Mouse (Mus musculus): ENCODE data around the gene Nkap. TPM values are rescaled to one million over a fixed set of nuclear protein-coding genes. Genes with fewer than 3 reads are reported as not detected.
A peak's percentile ranks its signal among the peaks of the same experiment; 100 is the strongest.
"Not testable (repeated sequence)": the region's sequence is repeated elsewhere in the genome, so short reads cannot be mapped to it uniquely, and the experiment has no call there.

Gene Nkap
- total RNA-seq, 1 experiment = 10.9 TPM

- in situ Hi-C loops (cut with MboI; ENCODE audit: low sequenced_read_pairs in 2 of 2, unreplicated experiment in 2 of 2) = no loop called here
- Histone ChIP-seq H3K9me3 (ENCODE audit: control insufficient read depth, insufficient read depth, low read depth, low read length) (no peaks in the 10 kb centered on the region), H3K4me1 (ENCODE audit: control insufficient read depth in 2 of 2, insufficient read depth in 2 of 2, low read length in 2 of 2, poor library complexity in 1 of 2) (no peaks in the 10 kb centered on the region), H3K36me3 (ENCODE audit: control insufficient read depth, insufficient read depth, low read length, poor library complexity, severe bottlenecking) (no peaks in the 10 kb centered on the region), H3K4me3 (ENCODE audit: insufficient read depth in 1 of 2, low read depth in 1 of 2, low read length in 2 of 2, poor library complexity in 1 of 2, severe bottlenecking in 1 of 2) (no peak overlapping the region), H3K27ac (ENCODE audit: insufficient read depth, low read depth, low read length, poor library complexity, severe bottlenecking) (no peak overlapping the region), H3K9ac (ENCODE audit: insufficient read depth, low read depth, low read length, poor library complexity, severe bottlenecking) (no peak overlapping the region)
- no peak for DNase-seq (ENCODE audit: low read depth, low spot score)
- TF ChIP-seq ZC3H11A (IDR thresholded peaks at IDR 0.05; ENCODE audit: borderline replicate concordance, low read depth, low read length) (no peak), ZNF384 (IDR thresholded peaks at IDR 0.05; ENCODE audit: low read depth, low read length) (no peak), MAFK (IDR thresholded peaks at IDR 0.05; ENCODE audit: insufficient read depth, low read depth, low read length) (no peak), CHD2 (IDR thresholded peaks at IDR 0.05; ENCODE audit: low read depth, low read length) (no peak), HCFC1 (IDR thresholded peaks at IDR 0.05; ENCODE audit: borderline replicate concordance, insufficient read depth, low read length) (no peak)
Measured at GRCm38 (mm10) chrX:37120212-37120611, 6.4 kb upstream of the Nkap start.

GRCm38 (mm10) chrX:37125511-37125910 lies 1.1 kb upstream of the Nkap start:
- no peak for DNase-seq (ENCODE audit: low read depth, low spot score)
- no peaks in the 10 kb centered on the region for H3K36me3 ChIP-seq (ENCODE audit: control insufficient read depth, insufficient read depth, low read length, poor library complexity, severe bottlenecking)
- in situ Hi-C loops (cut with MboI; ENCODE audit: low sequenced_read_pairs in 2 of 2, unreplicated experiment in 2 of 2) = no loop called here
- no peak overlapping the region for H3K9ac ChIP-seq (ENCODE audit: insufficient read depth, low read depth, low read length, poor library complexity, severe bottlenecking)
- H3K4me1 ChIP-seq (ENCODE audit: control insufficient read depth in 2 of 2, insufficient read depth in 2 of 2, low read length in 2 of 2, poor library complexity in 1 of 2) = no peaks in the 10 kb centered on the region
- H3K9me3 ChIP-seq (ENCODE audit: control insufficient read depth, insufficient read depth, low read depth, low read length) = no peaks in the 10 kb centered on the region
- no peak overlapping the region for H3K27ac ChIP-seq (ENCODE audit: insufficient read depth, low read depth, low read length, poor library complexity, severe bottlenecking)
- TF ChIP-seq ZC3H11A (IDR thresholded peaks at IDR 0.05; ENCODE audit: borderline replicate concordance, low read depth, low read length) (no peak), HCFC1 (IDR thresholded peaks at IDR 0.05; ENCODE audit: borderline replicate concordance, insufficient read depth, low read length) (no peak), MAFK (IDR thresholded peaks at IDR 0.05; ENCODE audit: insufficient read depth, low read depth, low read length) (no peak), CHD2 (IDR thresholded peaks at IDR 0.05; ENCODE audit: low read depth, low read length) (no peak), ZNF384 (IDR thresholded peaks at IDR 0.05; ENCODE audit: low read depth, low read length) (no peak)
- H3K4me3 ChIP-seq (ENCODE audit: insufficient read depth in 1 of 2, low read depth in 1 of 2, low read length in 2 of 2, poor library complexity in 1 of 2, severe bottlenecking in 1 of 2) = no peak overlapping the region

- Histone ChIP-seq H3K4me1 (ENCODE audit: control insufficient read depth in 2 of 2, insufficient read depth in 2 of 2, low read length in 2 of 2, poor library complexity in 1 of 2) (no peaks in the 10 kb centered on the region), H3K9ac (ENCODE audit: insufficient read depth, low read depth, low read length, poor library complexity, severe bottlenecking) (no peak overlapping the region), H3K36me3 (ENCODE audit: control insufficient read depth, insufficient read depth, low read length, poor library complexity, severe bottlenecking) (no peaks in the 10 kb centered on the region), H3K4me3 (ENCODE audit: insufficient read depth in 1 of 2, low read depth in 1 of 2, low read length in 2 of 2, poor library complexity in 1 of 2, severe bottlenecking in 1 of 2) (no peak overlapping the region), H3K9me3 (ENCODE audit: control insufficient read depth, insufficient read depth, low read depth, low read length) (no peaks in the 10 kb centered on the region), H3K27ac (ENCODE audit: insufficient read depth, low read depth, low read length, poor library complexity, severe bottlenecking) (no peak overlapping the region)
- no peak for DNase-seq (ENCODE audit: low read depth, low spot score)
- TF ChIP-seq MAFK (IDR thresholded peaks at IDR 0.05; ENCODE audit: insufficient read depth, low read depth, low read length) (no peak), ZC3H11A (IDR thresholded peaks at IDR 0.05; ENCODE audit: borderline replicate concordance, low read depth, low read length) (no peak), HCFC1 (IDR thresholded peaks at IDR 0.05; ENCODE audit: borderline replicate concordance, insufficient read depth, low read length) (no peak), ZNF384 (IDR thresholded peaks at IDR 0.05; ENCODE audit: low read depth, low read length) (no peak), CHD2 (IDR thresholded peaks at IDR 0.05; ENCODE audit: low read depth, low read length) (no peak)
- in situ Hi-C loops (cut with MboI; ENCODE audit: low sequenced_read_pairs in 2 of 2, unreplicated experiment in 2 of 2) = no loop called here
Measured at GRCm38 (mm10) chrX:37141732-37142131, 15.1 kb downstream of the Nkap start.

DNA sequence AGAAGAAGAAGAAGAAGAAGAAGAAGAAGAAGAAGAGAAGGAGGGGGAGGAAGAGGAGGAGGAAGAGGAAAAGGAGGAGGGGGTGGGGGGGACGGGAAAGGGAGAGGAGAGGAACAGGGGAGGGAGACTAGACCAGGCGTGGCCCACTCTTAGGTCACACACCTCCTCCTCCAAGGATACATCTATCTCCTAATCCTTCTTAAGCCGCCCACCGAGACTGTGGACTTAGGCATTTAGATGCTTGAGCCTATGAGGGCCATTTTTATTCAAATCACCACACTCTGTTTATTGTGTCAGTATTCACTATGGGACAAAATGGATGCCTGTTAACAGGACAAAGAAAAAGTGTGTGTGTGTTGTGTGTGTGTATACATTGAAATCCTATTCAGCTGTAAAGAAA lies 17.9 kb downstream of the Nkap start:
- H3K9me3 ChIP-seq (ENCODE audit: control insufficient read depth, insufficient read depth, low read depth, low read length); H3K4me1 ChIP-seq (ENCODE audit: control insufficient read depth in 2 of 2, insufficient read depth in 2 of 2, low read length in 2 of 2, poor library complexity in 1 of 2); DNase-seq (ENCODE audit: low read depth, low spot score); in situ Hi-C loops (cut with MboI; ENCODE audit: low sequenced_read_pairs in 2 of 2, unreplicated experiment in 2 of 2); H3K9ac ChIP-seq (ENCODE audit: insufficient read depth, low read depth, low read length, poor library complexity, severe bottlenecking); H3K4me3 ChIP-seq (ENCODE audit: insufficient read depth in 1 of 2, low read depth in 1 of 2, low read length in 2 of 2, poor library complexity in 1 of 2, severe bottlenecking in 1 of 2); H3K36me3 ChIP-seq (ENCODE audit: control insufficient read depth, insufficient read depth, low read length, poor library complexity, severe bottlenecking); H3K27ac ChIP-seq (ENCODE audit: insufficient read depth, low read depth, low read length, poor library complexity, severe bottlenecking): not testable (repeated sequence)

DNA sequence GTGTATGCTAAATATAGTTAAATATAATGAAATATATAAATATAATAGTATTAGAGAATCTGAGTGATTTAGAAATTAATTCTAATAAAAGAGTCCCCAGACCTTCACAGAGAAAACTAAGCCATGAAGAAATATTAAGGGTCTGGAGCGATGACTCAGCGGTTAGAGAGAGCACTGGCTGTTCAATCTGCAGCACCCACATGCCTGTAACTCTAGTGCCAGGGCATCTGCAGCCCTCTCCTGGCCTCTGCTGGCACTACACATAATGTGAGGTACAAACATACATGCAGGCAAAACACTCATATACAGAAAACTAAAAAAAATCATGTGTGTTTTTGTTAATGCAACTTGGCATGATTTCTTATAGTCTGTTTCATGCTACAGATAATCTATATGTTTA lies 18.4 kb downstream of the Nkap start:
- Histone ChIP-seq H3K36me3 (ENCODE audit: control insufficient read depth, insufficient read depth, low read length, poor library complexity, severe bottlenecking) (no peaks in the 10 kb centered on the region; the same call in 1 of the 2 replicates), H3K9me3 (ENCODE audit: control insufficient read depth, insufficient read depth, low read depth, low read length) (no peaks in the 10 kb centered on the region), H3K4me1 (ENCODE audit: control insufficient read depth in 2 of 2, insufficient read depth in 2 of 2, low read length in 2 of 2, poor library complexity in 1 of 2) (no peaks in the 10 kb centered on the region), H3K4me3 (ENCODE audit: insufficient read depth in 1 of 2, low read depth in 1 of 2, low read length in 2 of 2, poor library complexity in 1 of 2, severe bottlenecking in 1 of 2) (no peak overlapping the region), H3K9ac (ENCODE audit: insufficient read depth, low read depth, low read length, poor library complexity, severe bottlenecking) (no peak overlapping the region), H3K27ac (ENCODE audit: insufficient read depth, low read depth, low read length, poor library complexity, severe bottlenecking) (no peak overlapping the region)
- DNase-seq (ENCODE audit: low read depth, low spot score) = no peak
- TF ChIP-seq MAFK (IDR thresholded peaks at IDR 0.05; ENCODE audit: insufficient read depth, low read depth, low read length) (peak; percentile 73), CHD2 (IDR thresholded peaks at IDR 0.05; ENCODE audit: low read depth, low read length) (no peak)
- in situ Hi-C loops (cut with MboI; ENCODE audit: low sequenced_read_pairs in 2 of 2, unreplicated experiment in 2 of 2) = no loop called here
